Mouse (Mus musculus) forebrain, embryonic 12.5 days (tissue): ENCODE results near the gene Acvr1b. TPM values are rescaled to one million over a fixed set of nuclear protein-coding genes. Genes with fewer than 3 reads are reported as not detected.

Experiments used
- ATAC-seq: fragments of 200-750 bp; cut with Nextera tagmentation; 2 replicates; pipeline ENCODE4 v1.8.0; 2017; ENCODE audit warnings: moderate TSS enrichment; ENCODE audit not compliant: low FRiP score
- H3K27ac ChIP-seq: fragments of 300-500 bp; sonication (generic); 2 replicates; pipeline ENCODE4 v1.5.1; 2016; ENCODE audit warnings: mild to moderate bottlenecking
- H3K27me3 ChIP-seq: fragments of 300-500 bp; sonication (generic); 2 replicates; pipeline ENCODE4 v1.6.1; 2016; ENCODE audit warnings: mild to moderate bottlenecking
- H3K36me3 ChIP-seq: fragments of 300-500 bp; sonication (generic); replicated peaks from 2 replicates; pipeline ENCODE4 v1.6.1; 2016; ENCODE audit warnings: mild to moderate bottlenecking
- H3K4me1 ChIP-seq: fragments of 300-500 bp; sonication (generic); 2 replicates; pipeline ENCODE4 v1.6.1; 2016
- H3K4me2 ChIP-seq: fragments of 300-500 bp; sonication (generic); 2 replicates; pipeline ENCODE4 v1.6.1; 2016; ENCODE audit warnings: mild to moderate bottlenecking, moderate library complexity
- H3K4me3 ChIP-seq: fragments of 300-500 bp; sonication (generic); replicated peaks from 2 replicates; pipeline ENCODE4 v1.5.1; 2016; ENCODE audit warnings: mild to moderate bottlenecking
- H3K9ac ChIP-seq: fragments of 300-500 bp; sonication (generic); 2 replicates; pipeline ENCODE4 v1.6.1; 2016; ENCODE audit warnings: mild to moderate bottlenecking
- H3K9me3 ChIP-seq: fragments of 300-500 bp; sonication (generic); 2 replicates; pipeline ENCODE4 v1.6.1; 2016
- WGBS: fragments of 180-500 bp; shearing (Covaris S2); methylation state at CpG from one replicate; pipeline ENCODE4 v1.1.7; 2016; 5-methylcytosine and 5-hydroxymethylcytosine counted together
- polyA plus RNA-seq: library from polyadenylated mRNA; unstranded; fragments of >200 nt; fragmentation: Nextera tagmentation; extraction: Ambion mirVana; gene quantifications from 2 replicates; pipeline ENCODE4 v1.2.1, GENCODE M21; 2016

The Acvr1b gene
- 14.5 and 18.4 TPM in 2 replicates for polyA plus RNA-seq

DNA sequence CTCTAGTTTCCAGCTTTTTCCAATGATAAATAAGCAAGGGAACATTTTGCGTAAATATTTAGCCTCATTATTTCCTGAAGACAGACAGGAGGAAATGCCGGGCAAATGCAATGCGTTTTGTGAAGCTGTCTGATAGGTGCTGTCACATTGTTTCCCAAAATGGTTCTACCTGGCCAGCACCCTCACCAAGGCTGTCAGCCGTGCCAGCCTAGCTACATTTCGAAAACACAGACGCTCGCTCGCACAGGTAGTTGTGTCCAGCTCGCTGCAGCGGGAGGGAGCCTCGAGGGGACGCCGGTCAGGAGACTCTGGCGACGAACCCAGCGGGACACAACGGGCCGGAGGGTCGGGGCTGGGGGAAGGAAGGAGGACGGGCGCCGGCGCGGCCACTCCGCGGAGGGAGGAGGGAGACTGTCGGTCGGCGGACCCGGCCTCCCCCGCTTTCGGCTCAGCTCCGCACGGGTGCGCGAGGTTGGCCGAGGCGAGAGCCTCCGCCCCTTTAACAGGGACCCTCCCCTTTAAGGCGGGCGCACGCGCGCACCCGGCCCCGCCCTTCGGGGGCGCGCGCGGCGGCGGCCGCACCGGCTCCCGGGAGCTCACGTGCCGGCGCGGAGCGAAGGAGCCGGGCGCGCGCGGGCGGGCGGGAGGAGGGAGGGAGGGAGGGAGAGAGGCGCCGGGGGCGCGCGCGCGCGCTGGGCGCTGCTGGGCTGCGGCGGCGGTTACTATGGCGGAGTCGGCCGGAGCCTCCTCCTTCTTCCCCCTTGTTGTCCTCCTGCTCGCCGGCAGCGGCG is at the start of gene Acvr1b:
Gene Acvr1b (plus strand): TSS at position 647 of the 791 bp plus-strand sequence.
- Histone ChIP-seq H3K4me2 (peak within 1 kb of the TSS; percentile 91), H3K4me1 (peaks cover 41% of the 10 kb centered on the region), H3K27me3 (peaks cover 11% of the 10 kb centered on the region), H3K4me3 (peak within 1 kb of the TSS; percentile 95), H3K9me3 (no peaks in the 10 kb centered on the region), H3K36me3 (no peaks in the 10 kb centered on the region), H3K27ac (peak within 1 kb of the TSS; percentile 87), H3K9ac (peak within 1 kb of the TSS; percentile 95)
- WGBS: under 1% methylated on average over 49 of the region's 87 CpGs
- ATAC-seq: peak; percentile 89

DNA sequence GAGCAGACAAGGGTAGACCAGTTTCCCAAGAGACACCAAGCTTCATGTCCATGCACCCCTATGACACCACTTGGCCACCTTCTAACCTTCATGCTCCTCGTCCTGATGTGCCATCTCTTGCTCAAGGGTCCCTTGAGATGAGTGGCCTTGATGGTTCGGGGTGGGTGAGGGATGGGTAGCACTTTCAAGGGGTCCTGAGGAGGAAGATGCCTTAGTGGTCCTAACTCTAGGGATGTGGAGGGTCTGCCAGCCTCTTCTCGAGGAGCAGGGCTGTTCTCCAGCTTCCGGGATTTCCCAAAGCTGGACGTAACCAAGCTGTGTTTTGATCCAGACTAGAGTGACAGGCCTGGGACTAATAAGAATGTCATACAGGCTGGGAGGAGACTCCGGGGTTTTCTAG is 48.3 kb upstream of the Acvr1b start:
- H3K4me1 ChIP-seq: peaks cover 11% of the 10 kb centered on the region
- no peaks in the 10 kb centered on the region for H3K36me3 ChIP-seq
- WGBS: 89% methylated on average over 6 of the region's 6 CpGs
- no peak overlapping the region for H3K4me3 ChIP-seq
- no peak overlapping the region for H3K27ac ChIP-seq
- H3K27me3 ChIP-seq: peaks cover 44% of the 10 kb centered on the region
- no peak for ATAC-seq
- no peak overlapping the region for H3K4me2 ChIP-seq
- H3K9me3 ChIP-seq: no peaks in the 10 kb centered on the region
- no peak overlapping the region for H3K9ac ChIP-seq

DNA sequence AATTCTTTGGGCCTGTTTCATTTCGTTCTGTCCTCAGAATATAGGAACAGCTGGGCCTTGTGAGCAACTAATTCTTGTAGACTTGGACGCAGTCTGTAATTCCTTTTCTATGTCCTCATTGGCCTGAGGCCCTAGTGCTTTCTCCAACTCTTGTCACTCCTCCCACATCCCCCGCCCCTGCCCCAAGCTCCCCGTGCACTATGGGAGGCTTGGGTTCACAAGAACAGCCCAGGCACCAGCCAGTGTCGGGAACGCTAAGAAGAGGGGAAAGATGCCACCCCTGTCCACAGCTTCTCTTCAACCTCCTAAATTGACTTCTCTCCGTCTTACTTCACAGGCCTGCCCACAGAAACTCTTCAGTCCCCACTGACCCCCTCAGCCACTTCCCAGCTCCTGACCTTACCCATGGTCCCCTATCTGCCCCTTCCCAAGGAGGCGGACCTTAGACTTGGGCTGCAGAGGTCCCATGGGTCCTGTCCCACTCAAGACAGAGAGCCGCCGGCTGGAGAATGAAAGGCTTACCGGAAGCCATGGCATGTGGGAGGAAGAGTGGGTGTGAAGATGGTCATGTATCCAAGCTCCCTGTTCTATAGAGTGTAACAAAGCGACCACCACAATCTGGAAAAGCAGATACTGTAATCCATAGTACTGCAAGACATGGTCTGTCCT is 46.9 kb upstream of the Acvr1b start:
- H3K27me3 ChIP-seq: peaks cover 56% of the 10 kb centered on the region
- H3K4me3 ChIP-seq: no peak overlapping the region

DNA sequence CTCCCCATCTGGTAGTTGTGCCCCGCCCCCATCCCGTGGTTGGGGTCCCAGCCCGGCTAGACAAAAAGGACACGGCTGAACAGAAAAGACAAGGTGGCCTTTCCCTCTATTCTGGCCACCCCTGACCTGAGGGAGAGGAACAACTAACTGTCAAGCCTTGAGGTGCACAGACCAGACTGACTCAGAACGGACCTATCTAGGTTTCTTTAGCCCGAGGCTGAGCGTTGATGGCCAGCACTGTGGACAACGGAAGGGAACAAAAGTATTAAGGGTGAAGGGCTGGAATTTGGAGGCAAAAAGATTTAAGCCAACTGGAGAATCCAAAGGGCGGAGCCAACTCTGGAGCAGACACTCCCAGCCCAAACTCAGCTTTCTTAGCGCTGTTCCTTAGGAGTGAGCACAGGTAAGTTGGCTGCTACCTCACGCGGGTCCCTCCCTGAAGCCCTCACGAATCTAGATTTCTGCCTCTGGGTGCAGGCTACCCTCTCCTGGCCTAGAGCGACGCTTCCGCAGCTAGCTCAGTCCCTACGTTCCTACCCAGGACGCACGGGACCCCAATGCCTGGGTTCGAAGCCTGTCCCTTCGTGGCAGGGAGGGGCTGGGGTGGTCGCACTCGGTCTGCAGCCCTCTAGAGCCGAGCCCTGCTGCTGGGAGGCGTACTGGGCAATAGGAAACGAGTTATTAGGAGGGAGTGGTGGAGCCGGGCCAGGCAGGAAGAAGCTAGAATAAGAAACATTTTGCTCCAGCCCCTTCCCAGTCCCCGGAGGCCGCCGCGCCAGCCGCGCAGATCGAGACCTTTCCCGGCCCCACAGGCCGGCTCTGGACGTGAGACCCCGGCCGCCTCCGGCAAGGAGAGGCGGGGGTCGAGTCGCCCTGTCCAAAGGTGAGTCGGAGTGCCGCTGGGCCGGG is 45.4 kb upstream of the Acvr1b start, which contains the start of gene Acvrl1:
Gene Acvrl1 (plus strand): TSS at position 342 of the 909 bp plus-strand sequence.
- WGBS: 4% methylated on average over 46 of the region's 46 CpGs
- H3K9me3 ChIP-seq: no peaks in the 10 kb centered on the region
- no peak for ATAC-seq
- H3K4me2 ChIP-seq: peak within 1 kb of the TSS; percentile 47
- H3K4me1 ChIP-seq: peaks cover 20% of the 10 kb centered on the region
- peak within 1 kb of the TSS; percentile 27 for H3K4me3 ChIP-seq
- H3K36me3 ChIP-seq: no peaks in the 10 kb centered on the region
- H3K27ac ChIP-seq: no peak within 1 kb of the TSS
- peak within 1 kb of the TSS; percentile 29; the same call in 1 of the 2 replicates for H3K9ac ChIP-seq
- H3K27me3 ChIP-seq: peaks cover 61% of the 10 kb centered on the region

More for the DNA sequence above, 46.9 kb upstream of the Acvr1b start:
- Histone ChIP-seq H3K36me3 (no peaks in the 10 kb centered on the region), H3K4me2 (no peak overlapping the region), H3K27ac (no peak overlapping the region), H3K4me1 (peaks cover 19% of the 10 kb centered on the region), H3K9ac (no peak overlapping the region), H3K9me3 (no peaks in the 10 kb centered on the region)
- ATAC-seq: no peak
- WGBS: 72% methylated on average over 12 of the region's 12 CpGs

DNA sequence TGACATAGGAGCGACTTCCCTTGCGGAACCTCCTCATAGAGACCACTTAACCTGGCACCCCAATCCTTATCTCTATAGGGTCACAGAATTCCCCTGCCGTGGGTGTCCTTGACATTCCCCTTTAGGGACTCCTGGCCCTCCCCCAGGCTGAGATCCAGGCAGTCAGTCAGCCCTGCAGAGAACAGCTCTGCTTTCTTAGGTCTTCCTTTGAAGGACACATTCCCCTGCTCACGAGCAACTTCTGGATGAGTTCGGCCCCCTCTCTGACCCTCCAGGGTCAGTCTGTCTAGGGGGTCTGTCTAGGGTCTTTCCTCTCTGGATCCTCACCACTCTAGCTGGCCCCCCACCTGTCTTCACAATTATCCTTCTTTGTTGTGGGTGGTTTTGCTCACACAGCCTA is 44.5 kb upstream of the Acvr1b start:
- 30% methylated on average over 5 of the region's 5 CpGs for WGBS
- Histone ChIP-seq H3K36me3 (no peaks in the 10 kb centered on the region), H3K4me2 (0 out of 2 replicates have a peak overlapping the region, but pooled peaks have one; percentile 47), H3K27me3 (peaks cover 61% of the 10 kb centered on the region), H3K9ac (no peak overlapping the region), H3K4me3 (no peak overlapping the region), H3K9me3 (no peaks in the 10 kb centered on the region), H3K27ac (no peak overlapping the region), H3K4me1 (peaks cover 28% of the 10 kb centered on the region)
- ATAC-seq: no peak

DNA sequence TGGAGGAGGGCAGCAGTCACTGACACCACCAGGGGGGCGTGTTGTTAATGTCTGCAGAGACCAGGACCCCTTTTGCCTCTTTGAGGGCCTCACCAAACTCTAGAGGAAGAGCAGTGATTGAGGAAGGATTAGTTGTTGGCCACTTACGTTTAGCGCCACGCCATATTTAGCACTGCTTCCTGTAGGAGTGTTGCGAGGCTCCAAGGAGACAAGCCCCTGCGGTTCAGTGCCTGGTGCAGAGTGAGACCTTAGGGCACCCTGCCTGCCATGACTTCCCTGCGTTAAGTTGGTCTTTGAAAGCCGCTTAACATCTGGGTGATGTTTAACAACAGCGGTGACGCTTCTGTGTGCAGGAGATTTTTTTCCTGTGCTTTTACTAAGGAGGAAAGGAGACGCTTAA is 42.4 kb upstream of the Acvr1b start:
- peaks cover 29% of the 10 kb centered on the region for H3K4me1 ChIP-seq
- no peaks in the 10 kb centered on the region for H3K9me3 ChIP-seq
- no peak overlapping the region for H3K9ac ChIP-seq
- no peak for ATAC-seq
- H3K4me3 ChIP-seq: no peak overlapping the region
- 51% methylated on average over 11 of the region's 11 CpGs for WGBS
- H3K36me3 ChIP-seq: no peaks in the 10 kb centered on the region
- H3K27me3 ChIP-seq: peaks cover 66% of the 10 kb centered on the region
- H3K27ac ChIP-seq: no peak overlapping the region
- no peak overlapping the region for H3K4me2 ChIP-seq

DNA sequence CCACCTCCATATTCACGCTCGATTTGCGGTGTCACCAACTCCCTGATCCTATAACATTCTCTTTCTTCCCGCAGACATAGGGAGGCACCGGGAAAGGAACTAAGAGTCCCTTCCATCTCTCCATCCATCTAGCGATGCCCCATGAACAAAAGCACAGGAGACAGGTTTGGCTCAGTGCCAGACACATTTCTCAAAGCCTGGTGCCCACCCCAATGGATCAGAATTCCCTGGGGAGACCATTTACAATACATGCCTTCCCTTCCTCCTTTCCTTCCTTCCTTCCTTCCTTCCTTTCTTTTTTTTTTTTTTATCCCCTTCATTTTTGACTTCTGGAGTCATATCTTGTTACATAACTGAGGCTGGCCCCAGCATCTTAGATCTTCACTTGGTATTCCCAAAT is 41.8 kb upstream of the Acvr1b start:
- H3K9ac ChIP-seq: no peak overlapping the region
- WGBS: 65% methylated on average over 6 of the region's 6 CpGs
- H3K27ac ChIP-seq: no peak overlapping the region
- H3K9me3 ChIP-seq: no peaks in the 10 kb centered on the region
- ATAC-seq: no peak
- no peaks in the 10 kb centered on the region for H3K36me3 ChIP-seq
- no peak overlapping the region for H3K4me3 ChIP-seq
- H3K4me2 ChIP-seq: no peak overlapping the region
- peaks cover 61% of the 10 kb centered on the region for H3K27me3 ChIP-seq
- peaks cover 29% of the 10 kb centered on the region for H3K4me1 ChIP-seq

DNA sequence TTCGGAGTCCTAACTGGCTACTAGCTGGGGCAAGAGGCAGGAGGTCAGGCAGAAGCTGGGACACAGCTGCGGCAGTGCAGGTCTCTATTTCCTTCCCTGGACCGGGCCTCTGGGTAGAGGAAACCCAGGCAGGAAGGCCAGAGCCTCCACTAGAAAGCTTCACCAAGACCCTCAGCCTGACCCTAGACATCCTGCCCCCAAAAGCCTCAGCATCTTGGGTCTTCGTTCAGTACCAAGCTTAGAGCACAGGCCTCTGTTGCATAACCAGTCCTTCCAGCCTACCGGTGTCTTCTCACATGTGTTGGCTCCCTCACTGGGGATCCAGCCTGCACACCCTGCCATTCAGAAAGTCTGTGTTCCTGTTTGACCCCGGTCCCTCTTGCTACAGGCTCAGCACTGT is 41.1 kb upstream of the Acvr1b start:
- Histone ChIP-seq H3K27me3 (peaks cover 54% of the 10 kb centered on the region), H3K9me3 (no peaks in the 10 kb centered on the region), H3K36me3 (no peaks in the 10 kb centered on the region), H3K9ac (no peak overlapping the region), H3K4me3 (no peak overlapping the region), H3K27ac (no peak overlapping the region), H3K4me2 (no peak overlapping the region), H3K4me1 (peaks cover 29% of the 10 kb centered on the region)
- 86% methylated on average over 6 of the region's 6 CpGs for WGBS
- ATAC-seq: no peak

DNA sequence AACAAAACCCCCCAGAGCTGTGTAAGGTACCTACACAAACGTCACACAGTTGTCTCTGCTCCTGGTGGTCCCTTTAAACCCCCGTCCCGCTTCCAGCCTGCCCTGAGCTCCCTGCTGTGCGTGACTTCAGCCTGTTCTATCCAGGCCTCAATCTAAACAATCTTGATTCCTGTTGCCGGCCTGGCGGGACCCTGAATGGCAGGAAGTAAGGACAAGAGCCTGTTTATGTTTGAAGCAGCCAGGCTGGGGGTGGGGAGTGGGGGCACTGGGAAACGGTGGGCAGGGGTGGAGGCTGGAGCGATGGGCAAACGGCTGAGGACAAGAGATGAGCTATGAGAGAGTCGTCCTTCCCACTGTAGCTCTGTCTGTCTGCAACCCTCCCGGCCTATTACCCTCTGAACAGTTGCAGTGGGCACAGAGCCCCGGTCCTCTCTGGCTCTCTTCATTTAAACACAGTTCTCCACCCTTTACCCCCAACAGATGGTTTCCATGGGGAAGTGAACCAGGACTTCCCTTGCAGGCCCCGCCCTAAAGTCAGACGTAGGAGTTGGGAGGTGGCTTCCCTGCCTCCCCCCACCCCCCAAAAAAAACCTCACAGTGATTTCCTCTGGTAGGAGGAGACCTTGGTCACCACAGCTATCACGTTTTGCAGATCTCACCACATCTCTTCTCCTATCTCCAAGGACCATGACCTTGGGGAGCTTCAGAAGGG is 39.7 kb upstream of the Acvr1b start:
- WGBS: 24% methylated on average over 15 of the region's 15 CpGs
- Histone ChIP-seq H3K27ac (0 out of 2 replicates have a peak overlapping the region, but pooled peaks have one; percentile 15), H3K4me1 (peaks cover 20% of the 10 kb centered on the region), H3K36me3 (no peaks in the 10 kb centered on the region), H3K27me3 (peaks cover 40% of the 10 kb centered on the region), H3K4me3 (no peak overlapping the region), H3K9ac (peak overlapping the region; percentile 22; the same call in 1 of the 2 replicates), H3K4me2 (no peak overlapping the region), H3K9me3 (no peaks in the 10 kb centered on the region)
- ATAC-seq: no peak

DNA sequence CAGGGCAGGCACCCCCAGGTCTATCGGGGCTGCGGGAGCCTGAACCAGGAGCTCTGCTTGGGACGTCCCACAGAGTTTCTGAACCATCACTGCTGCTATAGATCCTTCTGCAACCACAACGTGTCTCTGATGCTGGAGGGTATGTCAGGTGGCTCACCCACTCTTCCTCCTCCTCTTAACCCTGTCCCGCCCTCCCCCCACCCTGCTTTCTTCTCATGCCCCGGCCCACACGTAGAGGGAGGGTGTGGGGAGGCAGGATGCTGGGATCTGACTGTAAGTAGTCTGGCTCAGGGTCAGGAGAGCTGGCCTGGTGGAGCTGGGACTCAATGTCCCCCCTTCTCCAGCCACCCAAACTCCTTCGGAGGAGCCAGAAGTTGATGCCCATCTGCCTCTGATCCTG is 38.5 kb upstream of the Acvr1b start:
- peaks cover 33% of the 10 kb centered on the region for H3K27me3 ChIP-seq
- 68% methylated on average over 8 of the region's 8 CpGs for WGBS
- no peak overlapping the region for H3K9ac ChIP-seq
- H3K36me3 ChIP-seq: no peaks in the 10 kb centered on the region
- H3K4me2 ChIP-seq: no peak overlapping the region
- peaks cover 33% of the 10 kb centered on the region for H3K4me1 ChIP-seq
- no peak for ATAC-seq
- H3K27ac ChIP-seq: no peak overlapping the region
- H3K4me3 ChIP-seq: no peak overlapping the region
- no peaks in the 10 kb centered on the region for H3K9me3 ChIP-seq

DNA sequence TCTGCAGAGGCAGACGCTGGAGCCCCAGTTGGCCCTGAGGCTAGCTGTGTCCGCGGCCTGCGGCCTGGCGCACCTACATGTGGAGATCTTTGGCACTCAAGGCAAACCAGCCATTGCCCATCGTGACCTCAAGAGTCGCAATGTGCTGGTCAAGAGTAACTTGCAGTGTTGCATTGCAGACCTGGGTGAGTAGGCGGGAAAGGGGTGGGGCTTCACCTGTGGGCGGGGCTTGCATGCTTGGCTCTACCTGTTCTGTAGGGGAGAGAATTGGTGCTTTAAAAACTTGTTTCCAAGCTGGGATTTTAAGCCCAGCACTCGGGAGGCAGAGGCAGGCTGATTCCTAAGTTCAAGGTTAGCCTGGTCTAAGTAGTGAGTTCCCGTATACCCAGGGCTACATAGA is 36.4 kb upstream of the Acvr1b start:
- Histone ChIP-seq H3K36me3 (no peaks in the 10 kb centered on the region), H3K9ac (no peak overlapping the region), H3K27ac (no peak overlapping the region), H3K4me1 (peaks cover 34% of the 10 kb centered on the region), H3K27me3 (peaks cover 20% of the 10 kb centered on the region), H3K9me3 (no peaks in the 10 kb centered on the region), H3K4me3 (no peak overlapping the region), H3K4me2 (no peak overlapping the region)
- ATAC-seq: no peak
- 80% methylated on average over 11 of the region's 11 CpGs for WGBS
